Mouse (Mus musculus): ENCODE data around the gene Twnk.

The Twnk gene

GRCm38 (mm10) chr19:45053451-45053850 lies 48.0 kb downstream of the Twnk start:
- DNase-seq, result no peak

- DNase-seq, result no peak
These were observed 49.6 kb downstream of the Twnk start for GRCm38 (mm10) chr19:45054892-45055690.

DNA sequence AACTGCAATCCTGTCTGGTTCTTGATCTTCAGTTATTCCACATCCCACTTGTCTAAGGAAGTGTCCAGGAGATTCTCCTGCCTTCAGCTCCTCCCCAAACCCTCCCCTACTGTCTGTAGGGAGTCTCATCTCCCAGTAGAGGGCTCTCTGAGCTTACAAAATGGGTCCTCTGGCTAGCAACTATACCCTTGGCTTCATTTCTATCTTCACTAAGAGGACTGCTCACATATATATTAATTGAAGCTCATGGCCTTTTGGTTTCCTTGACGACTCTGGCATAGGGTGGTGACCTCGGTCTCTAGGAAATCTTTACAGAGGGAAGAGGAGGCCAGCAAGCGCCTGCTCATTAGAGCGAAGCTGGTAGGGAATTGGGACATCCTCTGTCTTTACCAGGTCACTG lies 50.9 kb downstream of the Twnk start:
- DNase-seq, result no peak

GRCm38 (mm10) chr19:45056908-45057698 lies 51.6 kb downstream of the Twnk start:
- peak in 1 of 2 experiments; percentile 53 for DNase-seq

- DNase-seq, result no peak
These were observed 52.3 kb downstream of the Twnk start for GRCm38 (mm10) chr19:45057724-45058112.

DNA sequence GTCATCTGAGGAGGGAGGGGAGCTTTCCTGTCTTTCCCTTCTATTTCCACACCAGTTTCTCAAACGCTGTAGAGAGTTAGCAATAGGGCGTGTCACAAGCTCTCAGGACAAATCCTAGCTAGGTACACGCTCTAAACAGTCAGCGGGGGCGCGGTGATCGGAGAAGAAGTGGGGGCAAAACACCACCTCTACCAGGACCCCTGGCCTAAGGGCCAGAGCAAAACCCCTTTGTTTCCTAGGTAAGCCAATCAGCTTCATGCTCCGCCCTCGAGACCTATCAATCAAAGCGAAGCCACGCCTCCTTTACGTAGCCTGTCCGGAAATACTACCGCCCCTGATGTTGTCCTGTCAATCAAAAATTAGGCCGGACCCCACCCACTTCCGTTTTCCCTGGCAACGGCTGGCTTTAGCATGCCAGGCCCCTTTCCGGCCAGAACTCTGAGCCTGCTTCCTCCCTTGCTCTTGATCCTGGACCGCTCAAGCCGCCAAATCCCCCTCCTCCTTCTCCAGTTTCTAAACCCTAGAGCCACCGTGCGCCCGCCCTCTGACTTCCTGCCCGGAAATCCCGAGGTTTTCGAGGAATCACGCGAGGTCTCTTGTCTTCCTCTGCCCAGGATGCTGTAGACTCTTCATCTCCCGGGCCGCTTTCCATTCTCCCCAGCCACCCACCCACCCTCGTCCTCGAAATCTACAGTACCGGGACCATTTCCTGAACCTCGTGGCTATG lies 52.8 kb downstream of the Twnk start:
- peak; percentile 78 to 89 for DNase-seq

DNA sequence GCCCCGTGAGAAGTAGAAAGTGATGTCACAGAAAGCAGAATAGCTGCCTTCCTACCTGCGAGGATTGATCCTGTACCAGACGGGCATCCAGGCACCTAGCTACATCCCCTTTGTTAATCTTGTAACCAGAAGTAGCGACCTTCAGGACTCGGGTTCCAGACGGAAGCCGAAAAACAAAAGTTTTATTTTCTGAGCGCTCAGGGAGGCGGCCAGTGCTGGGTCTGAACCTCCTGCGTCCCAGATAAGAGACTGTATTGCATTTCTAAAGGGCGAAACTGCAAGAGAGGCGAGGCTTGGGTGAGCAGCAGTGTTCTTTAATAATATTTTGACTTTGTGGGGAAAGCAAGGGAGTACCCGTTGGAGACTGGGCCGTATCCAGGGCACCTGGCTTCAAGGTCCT lies 53.4 kb downstream of the Twnk start:
- DNase-seq, result no peak

All from thymus, adult 18-20 months (tissue).